Comparison of ENCODE assay signal across 25 mouse cellular contexts in genomic region chr7:6162172-6162571, GRCm38 (mm10). TPM values are rescaled to one million over a fixed set of nuclear protein-coding genes. Genes with fewer than 3 reads are reported as not detected.
DNase-seq lines count a peak whose midpoint lies in the region; ATAC-seq and TF ChIP-seq lines count a peak whose summit lies in the region.
"Had no signal": no experiment of that assay in that cellular context is flagged by ENCODE, and none has a peak within 500 bp of the region (broad histone marks: within the 10 kb centered on the region; RNA-seq: fewer than 3 reads in every experiment).

No protein-coding gene starts in this region.

- intact Hi-C loops in heart, adult 2 months (cut with DNase I) = no loop called here

- no peak overlapping the region for H3K4me3 ChIP-seq in heart, adult 2 months
- H3K4me3 ChIP-seq in forebrain, embryonic 11.5 days (ENCODE audit: low read depth, low read length) = no peak overlapping the region
- H3K4me3 ChIP-seq: embryonic facial prominence, embryonic 10.5 days; embryonic facial prominence, embryonic 12.5 days; forebrain, embryonic 12.5 days had no signal

- H3K4me1 ChIP-seq in heart, adult 2 months (ENCODE audit: control insufficient read depth, insufficient read depth, low read length) = no peaks in the 10 kb centered on the region
- H3K4me1 ChIP-seq in forebrain, embryonic 11.5 days (replicated peaks; ENCODE audit: control insufficient read depth, insufficient read depth, low read length) = no peaks in the 10 kb centered on the region
- H3K4me1 ChIP-seq: embryonic facial prominence, embryonic 10.5 days; embryonic facial prominence, embryonic 12.5 days; forebrain, embryonic 12.5 days had no signal

- no peak overlapping the region for H3K27ac ChIP-seq in heart, adult 2 months
- no peak overlapping the region for H3K27ac ChIP-seq in forebrain, embryonic 11.5 days (ENCODE audit: low read depth, low read length)
- H3K27ac ChIP-seq: embryonic facial prominence, embryonic 10.5 days; embryonic facial prominence, embryonic 12.5 days; forebrain, embryonic 12.5 days had no signal

- no peak overlapping the region for H3K9ac ChIP-seq in heart, adult 2 months (ENCODE audit: low read depth, low read length)
- H3K9ac ChIP-seq in forebrain, embryonic 11.5 days (ENCODE audit: low read length) = no peak overlapping the region
- H3K9ac ChIP-seq: embryonic facial prominence, embryonic 12.5 days; forebrain, embryonic 12.5 days had no signal

- WGBS in heart, adult 2 months = 78% methylated on average over 4 of the region's 4 CpGs
- 71% methylated on average over 4 of the region's 4 CpGs for WGBS in forebrain, embryonic 11.5 days

- ATAC-seq in forebrain, embryonic 11.5 days (replicated peaks; ENCODE audit: low FRiP score) = no peak
- ATAC-seq: activated CD4-positive, CD25-positive, alpha-beta regulatory T cell, adult 4 months; forebrain, embryonic 14.5 days; forebrain, embryonic 16.5 days; Patski had no signal

- TF ChIP-seq CTCF in heart, adult 2 months (IDR thresholded peaks at IDR 0.05) = no peak

- no peak for TF ChIP-seq POLR2A in heart, adult 2 months (IDR thresholded peaks at IDR 0.05; ENCODE audit: insufficient read depth, low read depth, low read length)

- H3K4me2 ChIP-seq in forebrain, embryonic 11.5 days (ENCODE audit: low read depth, low read length, severe bottlenecking) = no peak overlapping the region
- H3K4me2 ChIP-seq: embryonic facial prominence, embryonic 12.5 days; forebrain, embryonic 12.5 days had no signal

- H3K27me3 ChIP-seq in heart, adult 2 months (ENCODE audit: control insufficient read depth, insufficient read depth, low read length) = no peaks in the 10 kb centered on the region
- H3K27me3 ChIP-seq in forebrain, embryonic 11.5 days (ENCODE audit: control insufficient read depth, insufficient read depth, low read length) = no peaks in the 10 kb centered on the region
- H3K27me3 ChIP-seq: embryonic facial prominence, embryonic 12.5 days; forebrain, embryonic 12.5 days; Patski had no signal

- no peak for TF ChIP-seq EP300 in heart, adult 2 months (IDR thresholded peaks at IDR 0.05; ENCODE audit: insufficient read depth, low read depth, low read length)

- peak; percentile 56 for DNase-seq in heart, adult 11 months
- no peak for DNase-seq in heart, adult 2 months
- DNase-seq in R1 (ENCODE audit: low read depth, low spot score) = peak; percentile 57
- DNase-seq in forebrain, embryonic 11.5 days (ENCODE audit: low spot score) = no peak
- no peak for DNase-seq in thymus, postnatal 25 days
- DNase-seq: adrenal gland, adult 8-10 months; adrenal gland, postnatal 14 days; adrenal gland, postnatal 36 days; cerebellum, adult 18-20 months; cerebellum, adult 8-10 months; cerebellum, postnatal 10 days; cerebellum, postnatal 25 days had no signal

- H3K9me3 ChIP-seq in forebrain, embryonic 11.5 days (ENCODE audit: control insufficient read depth, low read length) = no peaks in the 10 kb centered on the region
- H3K9me3 ChIP-seq: embryonic facial prominence, embryonic 12.5 days; forebrain, embryonic 12.5 days; G1E had no signal

- no peaks in the 10 kb centered on the region for H3K36me3 ChIP-seq in heart, adult 2 months (ENCODE audit: control insufficient read depth, insufficient read depth, low read length)
- H3K36me3 ChIP-seq in forebrain, embryonic 11.5 days (ENCODE audit: control insufficient read depth, insufficient read depth, low read length) = no peaks in the 10 kb centered on the region
- H3K36me3 ChIP-seq: embryonic facial prominence, embryonic 10.5 days; embryonic facial prominence, embryonic 12.5 days; forebrain, embryonic 12.5 days had no signal

- no peaks in the 10 kb centered on the region for H3K79me2 ChIP-seq in heart, adult 2 months (replicated peaks; ENCODE audit: control insufficient read depth, insufficient read depth, low read length)

RNA-seq across cellular contexts. Expression of gene Zfp787, which starts 6.4 kb away (rescaled TPM):
- 10 to 100 TPM; 28.4 to 35.2 TPM for total RNA-seq in heart, adult 2 months (2021)
- polyA plus RNA-seq in heart, adult 2 months (2012; rRNA removed) = 29.6 and 32.5 TPM in 2 replicates
- polyA plus RNA-seq in forebrain, embryonic 11.5 days (2014; fragmentation: Nextera tagmentation; extraction: Ambion mirVana) = 11.2 and 12.3 TPM in 2 replicates

RNA-seq across cellular contexts. Expression of gene Zfp444, which starts 9.9 kb away (rescaled TPM):
- total RNA-seq in heart, adult 2 months (2021) = 10 to 100 TPM; 11.0 to 12.7 TPM
- polyA plus RNA-seq in heart, adult 2 months (2012; rRNA removed) = 8.1 and 10.9 TPM in 2 replicates
- polyA plus RNA-seq in forebrain, embryonic 11.5 days (2014; fragmentation: Nextera tagmentation; extraction: Ambion mirVana) = 73.9 and 82.4 TPM in 2 replicates

RNA-seq across cellular contexts. Expression of gene Galp, which starts 34.7 kb away (rescaled TPM):
- not detected for total RNA-seq in heart, adult 2 months (2021)
- not detected in 2 replicates for polyA plus RNA-seq in heart, adult 2 months (2012; rRNA removed)
- not detected in 2 replicates for polyA plus RNA-seq in forebrain, embryonic 11.5 days (2014; fragmentation: Nextera tagmentation; extraction: Ambion mirVana)
- total RNA-seq: adrenal gland, adult 18-20 months; adrenal gland, adult 8-10 months; adrenal gland, postnatal 14 days; adrenal gland, postnatal 36 days; G1E had no signal
- polyA plus RNA-seq: activated CD4-positive, CD25-positive, alpha-beta regulatory T cell, adult 4 months; C2C12; cortical plate, adult 2 months; embryonic facial prominence, embryonic 10.5 days; embryonic facial prominence, embryonic 12.5 days; embryonic facial prominence, embryonic 14.5 days; forebrain, embryonic 12.5 days; forebrain, embryonic 14.5 days; forebrain, embryonic 16.5 days; frontal cortex, adult 2 months; G1E; Patski had no signal

RNA-seq across cellular contexts. Expression of gene Zscan5b, which starts 59.9 kb away (rescaled TPM):
- total RNA-seq in heart, adult 2 months (2021) = not detected
- polyA plus RNA-seq in heart, adult 2 months (2012; rRNA removed) = not detected in 2 replicates
- polyA plus RNA-seq in forebrain, embryonic 11.5 days (2014; fragmentation: Nextera tagmentation; extraction: Ambion mirVana) = not detected in 2 replicates
- total RNA-seq: adrenal gland, adult 18-20 months; adrenal gland, adult 8-10 months; adrenal gland, postnatal 14 days; adrenal gland, postnatal 36 days; G1E had no signal
- polyA plus RNA-seq: activated CD4-positive, CD25-positive, alpha-beta regulatory T cell, adult 4 months; C2C12; cortical plate, adult 2 months; embryonic facial prominence, embryonic 10.5 days; embryonic facial prominence, embryonic 12.5 days; embryonic facial prominence, embryonic 14.5 days; forebrain, embryonic 12.5 days; forebrain, embryonic 14.5 days; forebrain, embryonic 16.5 days; frontal cortex, adult 2 months; G1E; Patski had no signal

Comparison
In these comparisons a context has a peak if more than half of its experiments do, and no peak if none do; other contexts are left out.
1. DNase-seq: peak in heart, adult 11 months (single experiment) and R1 (single experiment); none in heart, adult 2 months (0 of 2), forebrain, embryonic 11.5 days (single experiment) and thymus, postnatal 25 days (single experiment).